Mouse (Mus musculus): Measurements from ENCODE around the gene Klhdc3.

DNA sequence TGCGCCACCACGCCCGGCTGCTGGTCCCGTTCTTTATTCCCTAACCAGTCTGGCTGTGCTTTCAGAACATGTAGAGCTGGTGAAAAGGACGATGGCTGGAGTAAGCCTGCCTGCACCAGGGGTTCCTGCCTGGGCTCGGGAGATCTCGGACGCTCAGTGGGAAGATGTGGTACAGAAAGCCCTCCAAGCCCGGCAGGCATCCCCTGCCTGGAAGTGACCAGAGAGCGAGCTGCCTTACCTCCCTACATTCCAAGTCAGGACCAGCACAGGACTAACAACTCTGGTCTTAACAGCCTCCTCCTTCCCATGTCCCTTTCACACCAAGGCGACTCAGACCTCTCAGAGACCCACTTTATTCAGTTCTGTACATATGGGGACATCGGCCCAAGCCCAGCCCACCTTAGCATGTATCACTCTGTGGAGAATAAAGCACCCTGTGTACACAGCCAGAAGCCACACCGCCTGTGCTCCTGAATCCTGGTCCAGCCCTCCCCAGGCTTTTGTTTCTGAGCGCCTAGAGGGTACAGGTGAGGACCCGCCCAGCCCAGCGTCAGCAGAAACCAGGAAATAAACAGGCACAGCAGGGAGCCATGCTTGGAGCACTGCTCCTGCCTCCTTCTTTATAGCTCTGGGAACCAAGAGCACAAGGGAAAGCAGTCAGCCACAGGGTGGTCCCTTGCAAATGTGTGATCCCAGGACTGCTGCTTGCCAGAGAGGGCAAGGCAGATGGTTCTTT lies 2.1 kb upstream of the Klhdc3 start:
- no peak for TF ChIP-seq CTCF (IDR thresholded peaks at IDR 0.05; ENCODE audit: control insufficient read depth, insufficient read depth, insufficient read length)
- TF ChIP-seq FOSL1 (IDR thresholded peaks at IDR 0.05; ENCODE audit: insufficient read depth, low read length, poor library complexity, severe bottlenecking), result no peak
- no peak for TF ChIP-seq MYOG (IDR thresholded peaks at IDR 0.05; ENCODE audit: control insufficient read depth, extremely low read depth, insufficient read length)
- no peak for TF ChIP-seq USF1 (IDR thresholded peaks at IDR 0.05; ENCODE audit: low read depth)
- TF ChIP-seq MYOD1 (IDR thresholded peaks at IDR 0.05; ENCODE audit: control insufficient read depth, insufficient read length, low read depth), result no peak
- no peak for TF ChIP-seq CEBPB (IDR thresholded peaks at IDR 0.05; ENCODE audit: low read depth)
- no peak for TF ChIP-seq MAX (IDR thresholded peaks at IDR 0.05)

All from C2C12 (cell line).